Mouse (Mus musculus): ENCODE results near the gene Prkd1.

GRCm38 (mm10) chr12:50546394-50546793, 102.5 kb downstream of the Prkd1 start:
- TF ChIP-seq POLR2AphosphoS2 (IDR thresholded peaks at IDR 0.05; ENCODE audit: low read depth, low read length) (no peak), MAX (IDR thresholded peaks at IDR 0.05; ENCODE audit: low read length) (no peak), PAX5 (IDR thresholded peaks at IDR 0.05; ENCODE audit: low read length) (no peak), USF1 (IDR thresholded peaks at IDR 0.05; ENCODE audit: low read depth, low read length) (no peak), CTCF (conservative IDR thresholded peaks at IDR 0.05 in 1 of 2, IDR thresholded peaks at IDR 0.05 in 1 of 2; ENCODE audit: low read depth in 2 of 2, low read length in 2 of 2) (no peak), EP300 (IDR thresholded peaks at IDR 0.05; ENCODE audit: low read length) (no peak), POLR2A (IDR thresholded peaks at IDR 0.05; ENCODE audit: low read depth, low read length) (no peak), E2F4 (IDR thresholded peaks at IDR 0.05; ENCODE audit: insufficient replicate concordance, low read depth, low read length) (no peak), NRF1 (IDR thresholded peaks at IDR 0.05; ENCODE audit: low read depth, low read length) (no peak), ZC3H11A (IDR thresholded peaks at IDR 0.05; ENCODE audit: low read depth, low read length) (no peak), ZNF384 (IDR thresholded peaks at IDR 0.05; ENCODE audit: low read depth, low read length) (no peak), RCOR1 (conservative IDR thresholded peaks at IDR 0.05; ENCODE audit: low read depth, low read length) (no peak), TCF12 (IDR thresholded peaks at IDR 0.05; ENCODE audit: low read depth, low read length) (no peak), BHLHE40 (IDR thresholded peaks at IDR 0.05; ENCODE audit: low read depth, low read length) (no peak)

All from CH12.LX (cell line).